In the genomic region with DNA sequence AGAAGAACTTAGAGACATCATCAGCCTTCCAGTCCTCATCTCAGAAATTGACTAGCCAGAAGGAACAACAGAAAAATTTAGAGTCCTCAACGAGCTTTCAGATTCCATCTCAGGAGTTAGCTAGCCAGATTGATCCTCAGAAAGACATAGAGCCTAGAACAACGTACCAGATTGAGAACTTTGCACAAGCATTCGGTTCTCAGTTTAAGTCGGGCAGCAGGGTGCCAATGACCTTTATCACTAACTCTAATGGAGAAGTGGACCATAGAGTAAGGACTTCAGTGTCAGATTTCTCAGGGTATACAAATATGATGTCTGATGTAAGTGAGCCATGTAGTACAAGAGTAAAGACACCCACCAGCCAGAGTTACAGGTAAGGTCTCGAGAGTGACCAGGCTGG, we compare ENCODE assay signal across 10 mouse cellular contexts. TPM values are rescaled to one million over a fixed set of nuclear protein-coding genes. Genes with fewer than 3 reads are reported as not detected.
DNase-seq lines count a peak whose midpoint lies in the region; ATAC-seq and TF ChIP-seq lines count a peak whose summit lies in the region.
"Had no signal": no experiment of that assay in that cellular context is flagged by ENCODE, and none has a peak within 500 bp of the region (broad histone marks: within the 10 kb centered on the region; RNA-seq: fewer than 3 reads in every experiment).

No protein-coding gene starts in this region.

- peaks cover 21% of the 10 kb centered on the region for H3K36me3 ChIP-seq in lung, embryonic 16.5 days (ENCODE audit: control insufficient read depth, insufficient read depth, low read length)
- H3K36me3 ChIP-seq in forebrain, postnatal 0 days (ENCODE audit: insufficient read depth), result no peaks in the 10 kb centered on the region
- H3K36me3 ChIP-seq in liver, embryonic 13.5 days, result peaks cover 21% of the 10 kb centered on the region
- H3K36me3 ChIP-seq in stomach, postnatal 0 days (ENCODE audit: control insufficient read depth, insufficient read depth, low read length), result peaks cover 5% of the 10 kb centered on the region; the same call in 1 of the 2 replicates

- TF ChIP-seq CTCF in forebrain, postnatal 0 days (IDR thresholded peaks at IDR 0.05; ENCODE audit: low read depth), result no peak
- no peak for TF ChIP-seq CTCF in stomach, postnatal 0 days (IDR thresholded peaks at IDR 0.05; ENCODE audit: low read depth)

- H3K4me3 ChIP-seq in lung, embryonic 16.5 days (ENCODE audit: low read length), result no peak overlapping the region; the same call in 1 of the 2 replicates
- H3K4me3 ChIP-seq in forebrain, postnatal 0 days (ENCODE audit: low read depth, low read length), result no peak overlapping the region
- peak overlapping the region; percentile 12; the same call in 1 of the 2 replicates for H3K4me3 ChIP-seq in liver, embryonic 13.5 days (replicated peaks)
- H3K4me3 ChIP-seq in stomach, postnatal 0 days (ENCODE audit: low read depth, low read length), result no peak overlapping the region

- no peaks in the 10 kb centered on the region for H3K27me3 ChIP-seq in lung, embryonic 16.5 days (ENCODE audit: control insufficient read depth, insufficient read depth, low read depth, low read length)
- H3K27me3 ChIP-seq in forebrain, postnatal 0 days (ENCODE audit: insufficient read depth, low read length), result no peaks in the 10 kb centered on the region
- H3K27me3 ChIP-seq in liver, embryonic 13.5 days, result no peaks in the 10 kb centered on the region
- no peaks in the 10 kb centered on the region for H3K27me3 ChIP-seq in stomach, postnatal 0 days (ENCODE audit: control insufficient read depth, insufficient read depth, low read length)

- peak overlapping the region; percentile 30 for H3K4me2 ChIP-seq in lung, embryonic 16.5 days (ENCODE audit: low read depth, low read length)
- H3K4me2 ChIP-seq in forebrain, postnatal 0 days (ENCODE audit: low read depth), result 0 out of 2 replicates have a peak overlapping the region, but pooled peaks have one; percentile 9
- peak overlapping the region; percentile 92 for H3K4me2 ChIP-seq in liver, embryonic 13.5 days
- H3K4me2 ChIP-seq in stomach, postnatal 0 days (replicated peaks; ENCODE audit: low read depth), result peak overlapping the region; percentile 6; the same call in 1 of the 2 replicates

- no peak for ATAC-seq in lung, embryonic 16.5 days (ENCODE audit: low read depth)
- no peak for ATAC-seq in forebrain, postnatal 0 days
- no peak for ATAC-seq in liver, embryonic 13.5 days (ENCODE audit: low read depth)
- no peak for ATAC-seq in stomach, postnatal 0 days (ENCODE audit: low FRiP score, low TSS enrichment)
- ATAC-seq in erythroblast, adult 5-6 weeks (replicated peaks; ENCODE audit: low FRiP score, poor library complexity, severe bottlenecking), result no peak

- peaks cover 30% of the 10 kb centered on the region for H3K4me1 ChIP-seq in lung, embryonic 16.5 days (replicated peaks; ENCODE audit: control insufficient read depth, insufficient read depth, low read length)
- H3K4me1 ChIP-seq in forebrain, postnatal 0 days (ENCODE audit: insufficient read depth), result peaks cover 23% of the 10 kb centered on the region
- peaks cover 47% of the 10 kb centered on the region for H3K4me1 ChIP-seq in liver, embryonic 13.5 days (replicated peaks)
- H3K4me1 ChIP-seq in stomach, postnatal 0 days (replicated peaks; ENCODE audit: control insufficient read depth, insufficient read depth), result peaks cover 14% of the 10 kb centered on the region; the same call in 1 of the 2 replicates

- 75% methylated on average over 5 of the region's 5 CpGs for WGBS in lung, embryonic 16.5 days
- WGBS in forebrain, postnatal 0 days, result 87% methylated on average over 5 of the region's 5 CpGs
- WGBS in liver, embryonic 13.5 days (ENCODE audit: insufficient replicate concordance), result 67% methylated on average over 5 of the region's 5 CpGs
- 74% methylated on average over 5 of the region's 5 CpGs for WGBS in stomach, postnatal 0 days

- H3K9me3 ChIP-seq in lung, embryonic 16.5 days (ENCODE audit: control insufficient read depth, low read length), result no peaks in the 10 kb centered on the region
- H3K9me3 ChIP-seq in forebrain, postnatal 0 days (ENCODE audit: low read length), result no peaks in the 10 kb centered on the region
- H3K9me3 ChIP-seq in liver, embryonic 13.5 days (replicated peaks), result no peaks in the 10 kb centered on the region
- no peaks in the 10 kb centered on the region for H3K9me3 ChIP-seq in stomach, postnatal 0 days (ENCODE audit: control insufficient read depth, low read length)

- no peak overlapping the region for H3K9ac ChIP-seq in lung, embryonic 16.5 days (ENCODE audit: low read length)
- H3K9ac ChIP-seq in forebrain, postnatal 0 days, result no peak overlapping the region
- peak overlapping the region; percentile 45; the same call in 1 of the 2 replicates for H3K9ac ChIP-seq in liver, embryonic 13.5 days
- H3K9ac ChIP-seq in stomach, postnatal 0 days (ENCODE audit: low read length), result no peak overlapping the region

- TF ChIP-seq EP300 in stomach, postnatal 0 days (optimal IDR thresholded peaks at IDR 0.05), result no peak

- DNase-seq in lung, adult 18-20 months, result no peak
- no peak for DNase-seq in forebrain, postnatal 0 days
- DNase-seq in liver, embryonic 13.5 days, result no peak
- no peak for DNase-seq in stomach, postnatal 0 days (ENCODE audit: low spot score)
- DNase-seq in testis, postnatal 10 days (ENCODE audit: low spot score), result no peak
- DNase-seq: cerebellum, postnatal 14 days; heart, postnatal 10 days had no signal

- no peak overlapping the region for H3K27ac ChIP-seq in lung, embryonic 16.5 days (ENCODE audit: low read length)
- H3K27ac ChIP-seq in forebrain, postnatal 0 days (ENCODE audit: low read depth, low read length), result no peak overlapping the region
- no peak overlapping the region for H3K27ac ChIP-seq in liver, embryonic 13.5 days
- H3K27ac ChIP-seq in stomach, postnatal 0 days (replicated peaks), result no peak overlapping the region
- H3K27ac ChIP-seq: macrophage had no signal

RNA-seq across cellular contexts. Expression of a gene that starts 2.9 kb away (rescaled TPM):
- polyA plus RNA-seq in lung, embryonic 16.5 days (2015; fragmentation: Nextera tagmentation; extraction: Ambion mirVana), result 19.1 and 22.1 TPM in 2 replicates
- total RNA-seq in forebrain, postnatal 0 days (2014; rRNA removed), result 37.2 and 43.6 TPM in 2 replicates
- polyA plus RNA-seq in forebrain, postnatal 0 days (2015; fragmentation: Nextera tagmentation; extraction: Ambion mirVana), result 23.5 and 23.7 TPM in 2 replicates
- polyA plus RNA-seq in liver, embryonic 13.5 days (2015; fragmentation: Nextera tagmentation; extraction: Ambion mirVana), result 6.7 and 8.4 TPM in 2 replicates
- 7.4 and 7.5 TPM in 2 replicates for polyA plus RNA-seq in stomach, postnatal 0 days (2015; fragmentation: Nextera tagmentation; extraction: Ambion mirVana)
- 1.2 and 5.4 TPM in 2 replicates for total RNA-seq in erythroblast, adult 5-6 weeks (2015; ENCODE audit: low replicate concordance)
- total RNA-seq in erythroblast, adult 5-6 weeks (2017; ENCODE audit: low replicate concordance), result 4.5 and 5.8 TPM in 2 replicates

Comparison
In these comparisons a context has a peak if more than half of its experiments do, and no peak if none do; other contexts are left out.
1. H3K4me2 ChIP-seq: peak in every context shown above with its lines; median percentile 92 in liver, embryonic 13.5 days; 30 in lung, embryonic 16.5 days; 9 in forebrain, postnatal 0 days; 6 in stomach, postnatal 0 days.